Mouse (Mus musculus) intestine, embryonic 15.5 days (tissue): ENCODE results near the gene Sumf1. TPM values are rescaled to one million over a fixed set of nuclear protein-coding genes. Genes with fewer than 3 reads are reported as not detected.

Experiments
- ATAC-seq: fragments of 200-750 bp; cut with Nextera tagmentation; 2 replicates; pipeline ENCODE4 v1.8.0; 2017; ENCODE audit warnings: moderate TSS enrichment, moderate library complexity
- H3K27ac ChIP-seq: fragments of 300-500 bp; sonication (generic); 2 replicates; pipeline ENCODE4 v1.5.1; 2015; ENCODE audit warnings: mild to moderate bottlenecking, inconsistent platforms
- H3K27me3 ChIP-seq: fragments of 300-500 bp; sonication (generic); replicated peaks from 2 replicates; pipeline ENCODE4 v1.6.1; 2015; ENCODE audit warnings: inconsistent platforms
- H3K36me3 ChIP-seq: fragments of 300-500 bp; sonication (generic); 2 replicates; pipeline ENCODE4 v1.6.1; 2015; ENCODE audit warnings: inconsistent platforms
- H3K4me1 ChIP-seq: fragments of 300-500 bp; sonication (generic); replicated peaks from 2 replicates; pipeline ENCODE4 v1.6.1; 2015; ENCODE audit warnings: inconsistent platforms
- H3K4me2 ChIP-seq: fragments of 300-500 bp; sonication (generic); replicated peaks from 2 replicates; pipeline ENCODE4 v1.6.1; 2015; ENCODE audit warnings: mild to moderate bottlenecking, inconsistent platforms
- H3K4me3 ChIP-seq: fragments of 300-500 bp; sonication (generic); replicated peaks from 2 replicates; pipeline ENCODE4 v1.5.1; 2015; ENCODE audit warnings: inconsistent platforms
- H3K9ac ChIP-seq: fragments of 300-500 bp; sonication (generic); 2 replicates; pipeline ENCODE4 v1.6.1; 2015; ENCODE audit warnings: inconsistent platforms
- H3K9me3 ChIP-seq: fragments of 300-500 bp; sonication (generic); 2 replicates; pipeline ENCODE4 v1.6.1; 2016; ENCODE audit warnings: inconsistent platforms
- WGBS: fragments of 180-500 bp; shearing (Covaris S2); methylation state at CpG from one replicate; pipeline ENCODE4 v1.1.7; 2015; 5-methylcytosine and 5-hydroxymethylcytosine counted together
- polyA plus RNA-seq: library from polyadenylated mRNA; unstranded; fragments of >200 nt; fragmentation: Nextera tagmentation; extraction: Ambion mirVana; gene quantifications from 2 replicates; pipeline ENCODE4 v1.2.1, GENCODE M21; 2015

The Sumf1 gene
- polyA plus RNA-seq, 1 experiment from 2014 or later, result 22.0 TPM

- Histone ChIP-seq H3K36me3 (no peaks in the 10 kb centered on the region), H3K4me2 (no peak overlapping the region), H3K27me3 (no peaks in the 10 kb centered on the region), H3K9ac (no peak overlapping the region), H3K9me3 (no peaks in the 10 kb centered on the region), H3K27ac (no peak overlapping the region), H3K4me1 (no peaks in the 10 kb centered on the region), H3K4me3 (no peak overlapping the region)
- WGBS, result 81% methylated on average over 5 of the region's 5 CpGs
- no peak for ATAC-seq
These were observed 20.4 kb downstream of the Sumf1 start for GRCm38 (mm10) chr6:108164935-108165334.

GRCm38 (mm10) chr6:108160608-108161007 is 24.8 kb downstream of the Sumf1 start:
- Histone ChIP-seq H3K4me3 (no peak overlapping the region), H3K4me2 (no peak overlapping the region), H3K36me3 (no peaks in the 10 kb centered on the region), H3K27ac (no peak overlapping the region), H3K4me1 (no peaks in the 10 kb centered on the region), H3K27me3 (no peaks in the 10 kb centered on the region), H3K9ac (no peak overlapping the region), H3K9me3 (no peaks in the 10 kb centered on the region)
- no peak for ATAC-seq
- WGBS, result 39% methylated on average over 2 of the region's 2 CpGs

- H3K27ac ChIP-seq, result no peak overlapping the region
- 48% methylated on average over 6 of the region's 6 CpGs for WGBS
- no peak for ATAC-seq
- no peak overlapping the region for H3K4me2 ChIP-seq
- H3K36me3 ChIP-seq, result no peaks in the 10 kb centered on the region
- no peaks in the 10 kb centered on the region for H3K27me3 ChIP-seq
- H3K4me1 ChIP-seq, result no peaks in the 10 kb centered on the region
- H3K9me3 ChIP-seq, result no peaks in the 10 kb centered on the region
- no peak overlapping the region for H3K9ac ChIP-seq
- no peak overlapping the region for H3K4me3 ChIP-seq
These were observed 28.5 kb downstream of the Sumf1 start for GRCm38 (mm10) chr6:108156881-108157280.

GRCm38 (mm10) chr6:108154243-108154642 is 31.1 kb downstream of the Sumf1 start:
- ATAC-seq, result no peak
- no peak overlapping the region for H3K27ac ChIP-seq
- no peaks in the 10 kb centered on the region for H3K36me3 ChIP-seq
- H3K9ac ChIP-seq, result no peak overlapping the region
- no peak overlapping the region for H3K4me3 ChIP-seq
- no peak overlapping the region for H3K4me2 ChIP-seq
- no peaks in the 10 kb centered on the region for H3K27me3 ChIP-seq
- H3K9me3 ChIP-seq, result no peaks in the 10 kb centered on the region
- no peaks in the 10 kb centered on the region for H3K4me1 ChIP-seq
- WGBS, result 94% methylated on average over 4 of the region's 4 CpGs

- WGBS, result 80% methylated on average over 9 of the region's 9 CpGs
- no peaks in the 10 kb centered on the region for H3K27me3 ChIP-seq
- H3K9me3 ChIP-seq, result no peaks in the 10 kb centered on the region
- no peak overlapping the region for H3K4me2 ChIP-seq
- H3K9ac ChIP-seq, result no peak overlapping the region
- no peaks in the 10 kb centered on the region for H3K36me3 ChIP-seq
- 0 out of 2 replicates have a peak overlapping the region, but pooled peaks have one; percentile 17 for H3K27ac ChIP-seq
- H3K4me1 ChIP-seq, result no peaks in the 10 kb centered on the region
- H3K4me3 ChIP-seq, result no peak overlapping the region
- no peak for ATAC-seq
These were observed 32.6 kb downstream of the Sumf1 start for GRCm38 (mm10) chr6:108152661-108153269.

- H3K27ac ChIP-seq, result no peak overlapping the region
- WGBS, result 85% methylated on average over 6 of the region's 6 CpGs
- no peak overlapping the region for H3K9ac ChIP-seq
These were observed 33.3 kb downstream of the Sumf1 start for GRCm38 (mm10) chr6:108152081-108152480.

GRCm38 (mm10) chr6:108149235-108149634 is 36.1 kb downstream of the Sumf1 start:
- no peak overlapping the region for H3K4me2 ChIP-seq
- no peak overlapping the region for H3K9ac ChIP-seq
- H3K36me3 ChIP-seq, result no peaks in the 10 kb centered on the region
- no peak for ATAC-seq
- no peaks in the 10 kb centered on the region for H3K9me3 ChIP-seq
- no peak overlapping the region for H3K27ac ChIP-seq
- no peak overlapping the region for H3K4me3 ChIP-seq
- H3K4me1 ChIP-seq, result no peaks in the 10 kb centered on the region
- H3K27me3 ChIP-seq, result no peaks in the 10 kb centered on the region
- WGBS, result 90% methylated on average over 4 of the region's 4 CpGs

More at GRCm38 (mm10) chr6:108152081-108152480, 33.3 kb downstream of the Sumf1 start:
- Histone ChIP-seq H3K4me1 (no peaks in the 10 kb centered on the region), H3K27me3 (no peaks in the 10 kb centered on the region), H3K4me3 (no peak overlapping the region), H3K9me3 (no peaks in the 10 kb centered on the region), H3K4me2 (no peak overlapping the region), H3K36me3 (no peaks in the 10 kb centered on the region)
- no peak for ATAC-seq

- ATAC-seq, result peak; percentile 59
- Histone ChIP-seq H3K4me3 (no peak overlapping the region), H3K9ac (no peak overlapping the region), H3K4me2 (no peak overlapping the region), H3K27ac (no peak overlapping the region), H3K36me3 (no peaks in the 10 kb centered on the region), H3K4me1 (no peaks in the 10 kb centered on the region), H3K27me3 (no peaks in the 10 kb centered on the region), H3K9me3 (no peaks in the 10 kb centered on the region)
- WGBS, result 59% methylated on average over 3 of the region's 3 CpGs
These were observed 36.9 kb downstream of the Sumf1 start for GRCm38 (mm10) chr6:108148435-108148834.

- Histone ChIP-seq H3K4me1 (no peaks in the 10 kb centered on the region), H3K27ac (no peak overlapping the region), H3K36me3 (no peaks in the 10 kb centered on the region), H3K4me2 (no peak overlapping the region), H3K27me3 (no peaks in the 10 kb centered on the region), H3K9me3 (no peaks in the 10 kb centered on the region), H3K9ac (no peak overlapping the region), H3K4me3 (no peak overlapping the region)
- WGBS, result 89% methylated on average over 4 of the region's 4 CpGs
- ATAC-seq, result no peak
These were observed 38.7 kb downstream of the Sumf1 start for GRCm38 (mm10) chr6:108146637-108147036.

GRCm38 (mm10) chr6:108145941-108146588 is 39.3 kb downstream of the Sumf1 start:
- Histone ChIP-seq H3K36me3 (no peaks in the 10 kb centered on the region), H3K4me3 (no peak overlapping the region), H3K4me2 (no peak overlapping the region), H3K27me3 (no peaks in the 10 kb centered on the region), H3K9ac (no peak overlapping the region), H3K4me1 (no peaks in the 10 kb centered on the region), H3K27ac (no peak overlapping the region), H3K9me3 (no peaks in the 10 kb centered on the region)
- WGBS, result 84% methylated on average over 7 of the region's 7 CpGs
- no peak for ATAC-seq

GRCm38 (mm10) chr6:108145241-108145640 is 40.1 kb downstream of the Sumf1 start:
- Histone ChIP-seq H3K4me2 (no peak overlapping the region), H3K9ac (no peak overlapping the region), H3K4me1 (no peaks in the 10 kb centered on the region), H3K27ac (no peak overlapping the region), H3K36me3 (no peaks in the 10 kb centered on the region), H3K27me3 (no peaks in the 10 kb centered on the region), H3K9me3 (no peaks in the 10 kb centered on the region), H3K4me3 (no peak overlapping the region)
- no peak for ATAC-seq
- WGBS, result 72% methylated on average over 3 of the region's 3 CpGs

GRCm38 (mm10) chr6:108142796-108143195 is 42.6 kb downstream of the Sumf1 start:
- Histone ChIP-seq H3K36me3 (no peaks in the 10 kb centered on the region), H3K9ac (no peak overlapping the region), H3K4me3 (no peak overlapping the region), H3K4me2 (no peak overlapping the region), H3K27me3 (no peaks in the 10 kb centered on the region), H3K27ac (no peak overlapping the region), H3K9me3 (no peaks in the 10 kb centered on the region), H3K4me1 (no peaks in the 10 kb centered on the region)
- WGBS, result 85% methylated on average over 4 of the region's 4 CpGs
- no peak for ATAC-seq
